Mouse (Mus musculus): ENCODE data around the gene Got2. TPM values are rescaled to one million over a fixed set of nuclear protein-coding genes. Genes with fewer than 3 reads are reported as not detected.
"Not testable (repeated sequence)": the region's sequence is repeated elsewhere in the genome, so short reads cannot be mapped to it uniquely, and the experiment has no call there.

Got2 gene
- polyA plus RNA-seq, 1 experiment from 2014 or later: 121 TPM

GRCm38 (mm10) chr8:95875270-95875669 lies 13.1 kb downstream of the Got2 start:
- no peak for DNase-seq (ENCODE audit: low spot score)

- no peak for DNase-seq (ENCODE audit: low spot score)
These were observed 16.7 kb downstream of the Got2 start for GRCm38 (mm10) chr8:95871690-95872089.

GRCm38 (mm10) chr8:95864851-95865250 lies 23.5 kb downstream of the Got2 start:
- DNase-seq (ENCODE audit: low spot score): not testable (repeated sequence)

- not testable (repeated sequence) for DNase-seq (ENCODE audit: low spot score)
These were observed 24.4 kb downstream of the Got2 start for GRCm38 (mm10) chr8:95863761-95864440.

GRCm38 (mm10) chr8:95854174-95854573 lies 34.2 kb downstream of the Got2 start:
- DNase-seq (ENCODE audit: low spot score): no peak

- peak; percentile 77 for DNase-seq (ENCODE audit: low spot score)
These were observed 35.1 kb downstream of the Got2 start, which contains the start of gene Slc38a7 for GRCm38 (mm10) chr8:95853102-95853843. TSS of gene Slc38a7 (minus strand) at chr8:95853539.

- DNase-seq (ENCODE audit: low spot score): no peak
These were observed 36.1 kb downstream of the Got2 start for GRCm38 (mm10) chr8:95852290-95852689.

GRCm38 (mm10) chr8:95850326-95850725 lies 38.0 kb downstream of the Got2 start:
- no peak for DNase-seq (ENCODE audit: low spot score)

- DNase-seq (ENCODE audit: low spot score): no peak
These were observed 39.4 kb downstream of the Got2 start for GRCm38 (mm10) chr8:95848734-95849464.

GRCm38 (mm10) chr8:95848061-95848551 lies 40.2 kb downstream of the Got2 start:
- DNase-seq (ENCODE audit: low spot score): no peak

- DNase-seq (ENCODE audit: low spot score): no peak
These were observed 43.3 kb downstream of the Got2 start for GRCm38 (mm10) chr8:95845026-95845425.

- DNase-seq (ENCODE audit: low spot score): no peak
These were observed 44.4 kb downstream of the Got2 start for GRCm38 (mm10) chr8:95843968-95844367.

- no peak for DNase-seq (ENCODE audit: low spot score)
These were observed 46.9 kb downstream of the Got2 start for GRCm38 (mm10) chr8:95841436-95841835.

- DNase-seq (ENCODE audit: low spot score): no peak
These were observed 49.1 kb downstream of the Got2 start for GRCm38 (mm10) chr8:95839289-95839688.

GRCm38 (mm10) chr8:95837266-95837665 lies 51.1 kb downstream of the Got2 start:
- no peak for DNase-seq (ENCODE audit: low spot score)

- no peak for DNase-seq (ENCODE audit: low spot score)
These were observed 52.5 kb downstream of the Got2 start for GRCm38 (mm10) chr8:95835891-95836290.

- no peak for DNase-seq (ENCODE audit: low spot score)
These were observed 54.8 kb downstream of the Got2 start for GRCm38 (mm10) chr8:95833435-95833984.

- DNase-seq (ENCODE audit: low spot score): peak; percentile 86
These were observed 55.5 kb downstream of the Got2 start for GRCm38 (mm10) chr8:95832603-95833434.

- DNase-seq (ENCODE audit: low spot score): no peak
These were observed 58.2 kb downstream of the Got2 start for GRCm38 (mm10) chr8:95830144-95830543.

GRCm38 (mm10) chr8:95825162-95825561 lies 63.2 kb downstream of the Got2 start, which contains the start of gene Sap18b:
TSS of gene Sap18b (plus strand) at chr8:95825346.
- DNase-seq (ENCODE audit: low spot score): not testable (repeated sequence)

All from thymus, postnatal 0 days (tissue).